ENCODE assay signal across 12 mouse cellular contexts in genomic region chr10:5800490-5800889, GRCm38 (mm10). TPM values are rescaled to one million over a fixed set of nuclear protein-coding genes. Genes with fewer than 3 reads are reported as not detected.
A peak's percentile ranks its signal among the peaks of the same experiment; 100 is the strongest.
DNase-seq lines count a peak whose midpoint lies in the region; ATAC-seq and TF ChIP-seq lines count a peak whose summit lies in the region.
"Had no signal": no experiment of that assay in that cellular context is flagged by ENCODE, and none has a peak within 500 bp of the region (broad histone marks: within the 10 kb centered on the region; RNA-seq: fewer than 3 reads in every experiment).

No protein-coding gene starts in this region.

- H3K9me3 ChIP-seq in forebrain, postnatal 0 days (ENCODE audit: low read length), result no peaks in the 10 kb centered on the region
- no peaks in the 10 kb centered on the region for H3K9me3 ChIP-seq in forebrain, embryonic 15.5 days
- H3K9me3 ChIP-seq in E14TG2a.4 (ENCODE audit: low read length), result no peaks in the 10 kb centered on the region
- H3K9me3 ChIP-seq in liver, postnatal 0 days (ENCODE audit: low read length), result no peaks in the 10 kb centered on the region
- no peaks in the 10 kb centered on the region for H3K9me3 ChIP-seq in midbrain, embryonic 10.5 days (replicated peaks)
- H3K9me3 ChIP-seq: embryonic facial prominence, embryonic 12.5 days; G1E had no signal

- WGBS in forebrain, postnatal 0 days, result 92% methylated on average over 1 of the region's 1 CpGs
- WGBS in forebrain, embryonic 15.5 days, result 90% methylated on average over 1 of the region's 1 CpGs
- WGBS in liver, postnatal 0 days (ENCODE audit: insufficient replicate concordance), result 90% methylated on average over 1 of the region's 1 CpGs
- WGBS in midbrain, embryonic 10.5 days, result 95% methylated on average over 1 of the region's 1 CpGs

- H3K27me3 ChIP-seq in forebrain, postnatal 0 days (ENCODE audit: insufficient read depth, low read length), result no peaks in the 10 kb centered on the region
- H3K27me3 ChIP-seq in forebrain, embryonic 15.5 days, result no peaks in the 10 kb centered on the region
- H3K27me3 ChIP-seq in E14TG2a.4 (ENCODE audit: insufficient read depth, low read length), result no peaks in the 10 kb centered on the region
- H3K27me3 ChIP-seq in liver, postnatal 0 days (ENCODE audit: insufficient read depth, low read length), result no peaks in the 10 kb centered on the region
- H3K27me3 ChIP-seq in midbrain, embryonic 10.5 days (ENCODE audit: low read depth, poor library complexity, severe bottlenecking), result no peaks in the 10 kb centered on the region
- H3K27me3 ChIP-seq: embryonic facial prominence, embryonic 12.5 days had no signal

- ATAC-seq in forebrain, postnatal 0 days, result no peak
- ATAC-seq in forebrain, embryonic 15.5 days (replicated peaks), result no peak
- no peak for ATAC-seq in liver, postnatal 0 days
- ATAC-seq: intestine, embryonic 16.5 days had no signal

- H3K4me1 ChIP-seq in forebrain, postnatal 0 days (ENCODE audit: insufficient read depth), result peaks cover 5% of the 10 kb centered on the region; the same call in 1 of the 2 replicates
- H3K4me1 ChIP-seq in forebrain, embryonic 15.5 days, result peaks cover 41% of the 10 kb centered on the region
- H3K4me1 ChIP-seq in E14TG2a.4 (replicated peaks; ENCODE audit: low read depth, low read length), result peaks cover 62% of the 10 kb centered on the region
- peaks cover 18% of the 10 kb centered on the region for H3K4me1 ChIP-seq in liver, postnatal 0 days (ENCODE audit: insufficient read depth)
- H3K4me1 ChIP-seq in midbrain, embryonic 10.5 days, result peaks cover 29% of the 10 kb centered on the region

- no peak overlapping the region for H3K9ac ChIP-seq in forebrain, postnatal 0 days
- no peak overlapping the region for H3K9ac ChIP-seq in forebrain, embryonic 15.5 days (replicated peaks)
- H3K9ac ChIP-seq in liver, postnatal 0 days (replicated peaks), result no peak overlapping the region
- H3K9ac ChIP-seq: embryonic facial prominence, embryonic 12.5 days had no signal

- peak; percentile 54 for TF ChIP-seq CTCF in forebrain, postnatal 0 days (IDR thresholded peaks at IDR 0.05; ENCODE audit: low read depth)
- peak; percentile 86 for TF ChIP-seq CTCF in layer of hippocampus, adult 2 months (conservative IDR thresholded peaks at IDR 0.05)
- TF ChIP-seq CTCF in E14TG2a.4 (conservative IDR thresholded peaks at IDR 0.05; ENCODE audit: low read length), result peak; percentile 73
- TF ChIP-seq CTCF in liver, postnatal 0 days (IDR thresholded peaks at IDR 0.05; ENCODE audit: low read depth), result peak; percentile 66

- peak; percentile 40 for DNase-seq in forebrain, postnatal 0 days
- no peak for DNase-seq in layer of hippocampus, adult 2 months (ENCODE audit: low spot score in 2 of 2)
- DNase-seq in layer of hippocampus, postnatal 25 days (ENCODE audit: extremely low spot score in 1 of 2, low spot score in 1 of 2), result no peak
- no peak for DNase-seq in liver, postnatal 0 days
- DNase-seq in midbrain, embryonic 10.5 days (ENCODE audit: low spot score), result no peak
- DNase-seq in spleen, postnatal 4 days (ENCODE audit: low spot score in 2 of 2), result no peak
- DNase-seq: thymus, adult 18-20 months had no signal

- H3K4me3 ChIP-seq in forebrain, postnatal 0 days (ENCODE audit: low read depth, low read length), result no peak overlapping the region
- H3K4me3 ChIP-seq in forebrain, embryonic 15.5 days, result no peak overlapping the region
- H3K4me3 ChIP-seq in layer of hippocampus, adult 2 months, result no peak overlapping the region
- H3K4me3 ChIP-seq in E14TG2a.4 (replicated peaks; ENCODE audit: low read length), result peak overlapping the region; percentile 97
- H3K4me3 ChIP-seq in liver, postnatal 0 days (ENCODE audit: low read depth, low read length), result no peak overlapping the region
- H3K4me3 ChIP-seq in midbrain, embryonic 10.5 days, result no peak overlapping the region
- H3K4me3 ChIP-seq: embryonic facial prominence, embryonic 12.5 days had no signal

- H3K27ac ChIP-seq in forebrain, postnatal 0 days (ENCODE audit: low read depth, low read length), result no peak overlapping the region
- H3K27ac ChIP-seq in forebrain, embryonic 15.5 days (replicated peaks), result no peak overlapping the region
- H3K27ac ChIP-seq in layer of hippocampus, adult 2 months, result no peak overlapping the region
- H3K27ac ChIP-seq in liver, postnatal 0 days (ENCODE audit: low read depth), result no peak overlapping the region
- H3K27ac ChIP-seq in midbrain, embryonic 10.5 days (replicated peaks), result no peak overlapping the region
- H3K27ac ChIP-seq: embryonic facial prominence, embryonic 12.5 days had no signal

- peaks cover 10% of the 10 kb centered on the region; the same call in 1 of the 2 replicates for H3K36me3 ChIP-seq in forebrain, postnatal 0 days (ENCODE audit: insufficient read depth)
- H3K36me3 ChIP-seq in forebrain, embryonic 15.5 days, result peaks cover 27% of the 10 kb centered on the region
- peaks cover 60% of the 10 kb centered on the region for H3K36me3 ChIP-seq in E14TG2a.4 (ENCODE audit: insufficient read depth, low read length)
- H3K36me3 ChIP-seq in liver, postnatal 0 days (replicated peaks; ENCODE audit: insufficient read depth, low read length), result peaks cover 42% of the 10 kb centered on the region
- peaks cover 53% of the 10 kb centered on the region for H3K36me3 ChIP-seq in midbrain, embryonic 10.5 days

- H3K4me2 ChIP-seq in forebrain, postnatal 0 days (ENCODE audit: low read depth), result no peak overlapping the region
- H3K4me2 ChIP-seq in forebrain, embryonic 15.5 days (replicated peaks), result no peak overlapping the region
- H3K4me2 ChIP-seq in liver, postnatal 0 days (ENCODE audit: low read depth, low read length), result no peak overlapping the region
- H3K4me2 ChIP-seq: embryonic facial prominence, embryonic 12.5 days had no signal

- TF ChIP-seq EP300 in liver, postnatal 0 days (IDR thresholded peaks at IDR 0.05; ENCODE audit: low read depth), result no peak

RNA-seq across cellular contexts. Expression of gene Fbxo5, which starts 4.9 kb away (rescaled TPM):
- total RNA-seq in forebrain, postnatal 0 days (2014; rRNA removed), result 3.7 and 7.8 TPM in 2 replicates
- polyA plus RNA-seq in forebrain, postnatal 0 days (2015; fragmentation: Nextera tagmentation; extraction: Ambion mirVana), result 6.2 and 8.9 TPM in 2 replicates
- polyA plus RNA-seq in forebrain, embryonic 15.5 days (2015; fragmentation: Nextera tagmentation; extraction: Ambion mirVana), result 36.2 and 39.2 TPM in 2 replicates
- 1 to 10 TPM in 1 of 2 experiments, under 1 TPM in 1; 0.83 to 1.1 TPM for total RNA-seq in layer of hippocampus, adult 2 months (2021)
- 1 to 10 TPM; 1.0 to 1.3 TPM for total RNA-seq in layer of hippocampus, postnatal 25 days (2021)
- polyA plus RNA-seq in liver, postnatal 0 days (2015; fragmentation: Nextera tagmentation; extraction: Ambion mirVana), result 41.1 and 42.8 TPM in 2 replicates
- 99.5 and 114 TPM in 2 replicates for polyA plus RNA-seq in midbrain, embryonic 10.5 days (2016; fragmentation: Nextera tagmentation; extraction: Ambion mirVana)

RNA-seq across cellular contexts. Expression of gene Mtrf1l, which starts 23.2 kb away (rescaled TPM):
- 11.5 and 13.4 TPM in 2 replicates for total RNA-seq in forebrain, postnatal 0 days (2014; rRNA removed)
- polyA plus RNA-seq in forebrain, postnatal 0 days (2015; fragmentation: Nextera tagmentation; extraction: Ambion mirVana), result 6.6 TPM in 2 replicates
- polyA plus RNA-seq in forebrain, embryonic 15.5 days (2015; fragmentation: Nextera tagmentation; extraction: Ambion mirVana), result 11.4 and 12.7 TPM in 2 replicates
- total RNA-seq in layer of hippocampus, adult 2 months (2021), result 10 to 100 TPM; 10.6 to 12.0 TPM
- 10 to 100 TPM; 11.4 TPM for total RNA-seq in layer of hippocampus, postnatal 25 days (2021)
- polyA plus RNA-seq in liver, postnatal 0 days (2015; fragmentation: Nextera tagmentation; extraction: Ambion mirVana), result 6.3 and 6.7 TPM in 2 replicates
- polyA plus RNA-seq in midbrain, embryonic 10.5 days (2016; fragmentation: Nextera tagmentation; extraction: Ambion mirVana), result 13.1 and 13.6 TPM in 2 replicates
